Comparison of ENCODE assay signal across 20 mouse cellular contexts in genomic region chr11:120959066-120959465, GRCm38 (mm10). TPM values are rescaled to one million over a fixed set of nuclear protein-coding genes. Genes with fewer than 3 reads are reported as not detected.
DNase-seq lines count a peak whose midpoint lies in the region; ATAC-seq and TF ChIP-seq lines count a peak whose summit lies in the region.
"Had no signal": no experiment of that assay in that cellular context is flagged by ENCODE, and none has a peak within 500 bp of the region (broad histone marks: within the 10 kb centered on the region; RNA-seq: fewer than 3 reads in every experiment).

No protein-coding gene starts in this region.

- ATAC-seq in hindbrain, embryonic 14.5 days (ENCODE audit: low FRiP score): no peak
- ATAC-seq in midbrain, embryonic 14.5 days (ENCODE audit: low FRiP score, low TSS enrichment): no peak
- ATAC-seq in midbrain, postnatal 0 days (ENCODE audit: low FRiP score): no peak
- ATAC-seq: intestine, postnatal 0 days; Patski had no signal

- 87% methylated on average over 18 of the region's 18 CpGs for WGBS in heart, embryonic 10.5 days
- WGBS in hindbrain, embryonic 10.5 days: 91% methylated on average over 18 of the region's 18 CpGs
- WGBS in hindbrain, embryonic 14.5 days: 90% methylated on average over 18 of the region's 18 CpGs
- WGBS in midbrain, embryonic 14.5 days: 90% methylated on average over 18 of the region's 18 CpGs
- 84% methylated on average over 18 of the region's 18 CpGs for WGBS in midbrain, postnatal 0 days

- H3K4me2 ChIP-seq in hindbrain, embryonic 14.5 days (replicated peaks): no peak overlapping the region
- H3K4me2 ChIP-seq in midbrain, embryonic 14.5 days (ENCODE audit: low read length): no peak overlapping the region
- no peak overlapping the region for H3K4me2 ChIP-seq in midbrain, postnatal 0 days (ENCODE audit: low read depth, low read length, poor library complexity, severe bottlenecking)
- H3K4me2 ChIP-seq: hindbrain, embryonic 15.5 days had no signal

- H3K27me3 ChIP-seq in heart, embryonic 10.5 days (ENCODE audit: insufficient read depth, poor library complexity, severe bottlenecking): no peaks in the 10 kb centered on the region
- no peaks in the 10 kb centered on the region for H3K27me3 ChIP-seq in hindbrain, embryonic 10.5 days (ENCODE audit: insufficient read depth, poor library complexity, severe bottlenecking)
- H3K27me3 ChIP-seq in hindbrain, embryonic 14.5 days (ENCODE audit: control insufficient read depth, insufficient read depth, low read length): no peaks in the 10 kb centered on the region
- H3K27me3 ChIP-seq in midbrain, embryonic 14.5 days (ENCODE audit: control insufficient read depth, insufficient read depth, low read length): no peaks in the 10 kb centered on the region
- no peaks in the 10 kb centered on the region for H3K27me3 ChIP-seq in midbrain, postnatal 0 days (ENCODE audit: insufficient read depth, low read length)
- H3K27me3 ChIP-seq: hindbrain, embryonic 15.5 days; Patski had no signal

- H3K36me3 ChIP-seq in heart, embryonic 10.5 days: peaks cover 99% of the 10 kb centered on the region
- H3K36me3 ChIP-seq in hindbrain, embryonic 10.5 days: peaks cover 100% of the 10 kb centered on the region
- peaks cover 74% of the 10 kb centered on the region for H3K36me3 ChIP-seq in hindbrain, embryonic 14.5 days (replicated peaks; ENCODE audit: control insufficient read depth, insufficient read depth)
- H3K36me3 ChIP-seq in midbrain, embryonic 14.5 days (ENCODE audit: control insufficient read depth, insufficient read depth, low read length): peaks cover 75% of the 10 kb centered on the region
- H3K36me3 ChIP-seq in midbrain, postnatal 0 days (ENCODE audit: insufficient read depth, low read length): peaks cover 51% of the 10 kb centered on the region

- H3K4me1 ChIP-seq in heart, embryonic 10.5 days: peaks cover 65% of the 10 kb centered on the region
- H3K4me1 ChIP-seq in hindbrain, embryonic 10.5 days (replicated peaks): peaks cover 21% of the 10 kb centered on the region
- no peaks in the 10 kb centered on the region for H3K4me1 ChIP-seq in hindbrain, embryonic 14.5 days (replicated peaks; ENCODE audit: control insufficient read depth, insufficient read depth, low read length)
- no peaks in the 10 kb centered on the region for H3K4me1 ChIP-seq in midbrain, embryonic 14.5 days (ENCODE audit: control insufficient read depth, insufficient read depth, low read length)
- no peaks in the 10 kb centered on the region for H3K4me1 ChIP-seq in midbrain, postnatal 0 days (ENCODE audit: insufficient read depth, low read length)
- H3K4me1 ChIP-seq: hindbrain, embryonic 15.5 days had no signal

- TF ChIP-seq CTCF in midbrain, postnatal 0 days (IDR thresholded peaks at IDR 0.05): no peak

- no peak overlapping the region for H3K9ac ChIP-seq in hindbrain, embryonic 14.5 days
- H3K9ac ChIP-seq in midbrain, embryonic 14.5 days (replicated peaks; ENCODE audit: low read length): no peak overlapping the region
- no peak overlapping the region for H3K9ac ChIP-seq in midbrain, postnatal 0 days (replicated peaks; ENCODE audit: low read length, poor library complexity, severe bottlenecking)
- H3K9ac ChIP-seq: hindbrain, embryonic 15.5 days had no signal

- peak overlapping the region; percentile 57; the same call in 1 of the 2 replicates for H3K27ac ChIP-seq in heart, embryonic 10.5 days
- H3K27ac ChIP-seq in hindbrain, embryonic 10.5 days: no peak overlapping the region
- no peak overlapping the region for H3K27ac ChIP-seq in hindbrain, embryonic 14.5 days
- 0 out of 2 replicates have a peak overlapping the region, but pooled peaks have one; percentile 13 for H3K27ac ChIP-seq in midbrain, embryonic 14.5 days (replicated peaks; ENCODE audit: low read depth, low read length)
- H3K27ac ChIP-seq in midbrain, postnatal 0 days (ENCODE audit: low read depth, low read length): no peak overlapping the region
- H3K27ac ChIP-seq: hindbrain, embryonic 15.5 days had no signal

- H3K4me3 ChIP-seq in heart, embryonic 10.5 days: no peak overlapping the region
- H3K4me3 ChIP-seq in hindbrain, embryonic 10.5 days: 0 out of 2 replicates have a peak overlapping the region, but pooled peaks have one; percentile 4
- no peak overlapping the region for H3K4me3 ChIP-seq in hindbrain, embryonic 14.5 days (replicated peaks; ENCODE audit: low read length)
- no peak overlapping the region for H3K4me3 ChIP-seq in midbrain, embryonic 14.5 days (replicated peaks; ENCODE audit: low read depth, low read length)
- no peak overlapping the region for H3K4me3 ChIP-seq in midbrain, postnatal 0 days (ENCODE audit: low read depth, low read length)
- H3K4me3 ChIP-seq: hindbrain, embryonic 15.5 days had no signal

- DNase-seq in heart, embryonic 10.5 days (ENCODE audit: low spot score): no peak
- DNase-seq in heart, adult 18-20 months: no peak
- DNase-seq in hindbrain, embryonic 10.5 days (ENCODE audit: low spot score): no peak
- DNase-seq in hindbrain, embryonic 14.5 days (ENCODE audit: low spot score): no peak
- DNase-seq in midbrain, embryonic 14.5 days: no peak
- DNase-seq in midbrain, postnatal 0 days (ENCODE audit: low spot score): no peak
- DNase-seq in retina, embryonic 14.5 days (ENCODE audit: low spot score): no peak
- DNase-seq in frontal cortex, postnatal 36 days (ENCODE audit: low spot score in 2 of 2): no peak
- DNase-seq: adrenal gland, postnatal 36 days; B cell, adult 2 months; cerebellum, adult 8-10 months; gastrocnemius, postnatal 25 days; kidney, postnatal 10 days; left cerebral cortex, postnatal 4 days; lung, adult 18-20 months; lung, postnatal 4 days; right cerebral cortex, postnatal 25 days had no signal

- no peaks in the 10 kb centered on the region for H3K9me3 ChIP-seq in heart, embryonic 10.5 days
- H3K9me3 ChIP-seq in hindbrain, embryonic 10.5 days: no peaks in the 10 kb centered on the region
- H3K9me3 ChIP-seq in hindbrain, embryonic 14.5 days (ENCODE audit: control insufficient read depth, low read length): no peaks in the 10 kb centered on the region
- no peaks in the 10 kb centered on the region for H3K9me3 ChIP-seq in midbrain, embryonic 14.5 days (ENCODE audit: control insufficient read depth, low read length)
- H3K9me3 ChIP-seq in midbrain, postnatal 0 days (ENCODE audit: low read length): no peaks in the 10 kb centered on the region
- H3K9me3 ChIP-seq: hindbrain, embryonic 15.5 days had no signal

RNA-seq across cellular contexts. Expression of gene Slc16a3, which starts 10.8 kb away (rescaled TPM):
- polyA plus RNA-seq in heart, embryonic 10.5 days (2016; fragmentation: Nextera tagmentation; extraction: Ambion mirVana): 416 and 440 TPM in 2 replicates
- total RNA-seq in heart, adult 18-20 months (2021): under 1 TPM; 0.77 to 0.87 TPM
- 111 and 204 TPM in 2 replicates for polyA plus RNA-seq in hindbrain, embryonic 10.5 days (2016; fragmentation: Nextera tagmentation; extraction: Ambion mirVana)
- polyA plus RNA-seq in hindbrain, embryonic 14.5 days (2014; fragmentation: Nextera tagmentation; extraction: Ambion mirVana): 4.2 and 4.4 TPM in 2 replicates
- 3.4 and 4.8 TPM in 2 replicates for polyA plus RNA-seq in midbrain, embryonic 14.5 days (2014; fragmentation: Nextera tagmentation; extraction: Ambion mirVana)
- total RNA-seq in midbrain, postnatal 0 days (2014; rRNA removed): 14.6 and 20.2 TPM in 2 replicates
- polyA plus RNA-seq in midbrain, postnatal 0 days (2015; fragmentation: Nextera tagmentation; extraction: Ambion mirVana): 3.2 and 4.1 TPM in 2 replicates

RNA-seq across cellular contexts. Expression of gene Ccdc57, which starts 26.4 kb away (rescaled TPM):
- 6.0 and 6.5 TPM in 2 replicates for polyA plus RNA-seq in heart, embryonic 10.5 days (2016; fragmentation: Nextera tagmentation; extraction: Ambion mirVana)
- total RNA-seq in heart, adult 18-20 months (2021): under 1 TPM; 0.65 to 0.77 TPM
- polyA plus RNA-seq in hindbrain, embryonic 10.5 days (2016; fragmentation: Nextera tagmentation; extraction: Ambion mirVana): 6.1 and 6.4 TPM in 2 replicates
- polyA plus RNA-seq in hindbrain, embryonic 14.5 days (2014; fragmentation: Nextera tagmentation; extraction: Ambion mirVana): 5.0 and 5.2 TPM in 2 replicates
- polyA plus RNA-seq in midbrain, embryonic 14.5 days (2014; fragmentation: Nextera tagmentation; extraction: Ambion mirVana): 5.5 and 7.0 TPM in 2 replicates
- 6.2 and 7.2 TPM in 2 replicates for total RNA-seq in midbrain, postnatal 0 days (2014; rRNA removed)
- 6.8 and 7.8 TPM in 2 replicates for polyA plus RNA-seq in midbrain, postnatal 0 days (2015; fragmentation: Nextera tagmentation; extraction: Ambion mirVana)

RNA-seq across cellular contexts. Expression of gene Csnk1d, which starts 32.1 kb away (rescaled TPM):
- polyA plus RNA-seq in heart, embryonic 10.5 days (2016; fragmentation: Nextera tagmentation; extraction: Ambion mirVana): 85.2 and 99.8 TPM in 2 replicates
- total RNA-seq in heart, adult 18-20 months (2021): 10 to 100 TPM; 49.2 to 55.1 TPM
- 124 and 134 TPM in 2 replicates for polyA plus RNA-seq in hindbrain, embryonic 10.5 days (2016; fragmentation: Nextera tagmentation; extraction: Ambion mirVana)
- polyA plus RNA-seq in hindbrain, embryonic 14.5 days (2014; fragmentation: Nextera tagmentation; extraction: Ambion mirVana): 73.3 and 77.4 TPM in 2 replicates
- 81.5 and 85.8 TPM in 2 replicates for polyA plus RNA-seq in midbrain, embryonic 14.5 days (2014; fragmentation: Nextera tagmentation; extraction: Ambion mirVana)
- total RNA-seq in midbrain, postnatal 0 days (2014; rRNA removed): 116 and 122 TPM in 2 replicates
- 115 TPM in 2 replicates for polyA plus RNA-seq in midbrain, postnatal 0 days (2015; fragmentation: Nextera tagmentation; extraction: Ambion mirVana)

Comparison
In these comparisons a context has a peak if more than half of its experiments do, and no peak if none do; other contexts are left out.
1. H3K27ac ChIP-seq: peak in heart, embryonic 10.5 days (single experiment) and midbrain, embryonic 14.5 days (single experiment); none in hindbrain, embryonic 10.5 days (single experiment), hindbrain, embryonic 14.5 days (single experiment) and midbrain, postnatal 0 days (single experiment).
2. RNA of gene Slc16a3, which starts 10.8 kb away (polyA plus RNA-seq): 416 to 440 TPM in heart, embryonic 10.5 days and 111 to 204 TPM in hindbrain, embryonic 10.5 days; 3.4 to 4.8 TPM in midbrain, embryonic 14.5 days, 4.2 to 4.4 TPM in hindbrain, embryonic 14.5 days and 3.2 to 4.1 TPM in midbrain, postnatal 0 days; every median in the first group is over 10 times any median in the second.